Mouse (Mus musculus) right cerebral cortex, adult 2 months (tissue): Measurements from ENCODE around the gene Itgb7.

Source experiments
- DNase-seq, 2 experiments: peaks; one replicate each; pipeline ENCODE4 v3.0.0; 2021 to 2022; ENCODE audit warnings: low spot score in 2 of 2

Gene Itgb7

DNA sequence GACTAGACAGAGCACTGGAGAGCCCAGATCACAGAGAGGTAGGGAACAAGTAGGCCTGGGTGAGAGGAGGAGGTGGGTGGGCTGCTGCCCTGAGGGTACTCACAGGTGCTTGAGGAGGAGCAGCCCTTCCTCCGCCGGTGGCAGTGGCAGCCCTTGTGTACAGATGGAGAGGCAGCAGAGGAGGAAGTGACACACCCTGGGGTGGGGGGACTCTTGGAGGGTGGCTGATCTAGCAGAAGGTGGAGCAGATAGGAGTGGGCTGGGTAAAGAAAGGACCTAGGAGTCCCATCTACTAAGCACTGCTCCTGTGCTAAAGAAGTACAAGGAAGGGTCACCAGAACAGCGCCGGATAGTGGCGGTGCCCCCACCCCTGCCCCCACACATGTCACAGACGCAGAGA lies at the start of gene Itgb7:
Gene Itgb7 (minus strand): TSS at position 197 of the 400 bp plus-strand sequence.
- no peak for DNase-seq

DNA sequence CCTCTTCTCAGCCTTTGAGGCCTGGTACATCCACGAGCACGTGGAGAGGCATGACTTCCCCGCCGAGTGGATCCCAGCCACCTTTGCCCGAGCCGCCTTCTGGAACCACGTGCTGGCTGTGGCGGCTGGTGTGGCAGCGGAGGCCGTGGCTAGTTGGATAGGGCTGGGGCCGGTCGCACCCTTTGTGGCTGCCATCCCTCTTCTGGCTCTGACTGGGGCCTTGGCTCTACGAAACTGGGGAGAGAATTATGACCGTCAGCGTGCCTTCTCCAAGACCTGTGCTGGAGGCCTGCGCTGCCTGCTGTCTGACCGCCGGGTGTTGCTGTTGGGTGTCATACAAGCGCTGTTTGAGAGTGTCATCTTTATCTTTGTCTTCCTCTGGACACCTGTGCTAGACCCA lies 48.9 kb upstream of the Itgb7 start:
- DNase-seq: no peak

DNA sequence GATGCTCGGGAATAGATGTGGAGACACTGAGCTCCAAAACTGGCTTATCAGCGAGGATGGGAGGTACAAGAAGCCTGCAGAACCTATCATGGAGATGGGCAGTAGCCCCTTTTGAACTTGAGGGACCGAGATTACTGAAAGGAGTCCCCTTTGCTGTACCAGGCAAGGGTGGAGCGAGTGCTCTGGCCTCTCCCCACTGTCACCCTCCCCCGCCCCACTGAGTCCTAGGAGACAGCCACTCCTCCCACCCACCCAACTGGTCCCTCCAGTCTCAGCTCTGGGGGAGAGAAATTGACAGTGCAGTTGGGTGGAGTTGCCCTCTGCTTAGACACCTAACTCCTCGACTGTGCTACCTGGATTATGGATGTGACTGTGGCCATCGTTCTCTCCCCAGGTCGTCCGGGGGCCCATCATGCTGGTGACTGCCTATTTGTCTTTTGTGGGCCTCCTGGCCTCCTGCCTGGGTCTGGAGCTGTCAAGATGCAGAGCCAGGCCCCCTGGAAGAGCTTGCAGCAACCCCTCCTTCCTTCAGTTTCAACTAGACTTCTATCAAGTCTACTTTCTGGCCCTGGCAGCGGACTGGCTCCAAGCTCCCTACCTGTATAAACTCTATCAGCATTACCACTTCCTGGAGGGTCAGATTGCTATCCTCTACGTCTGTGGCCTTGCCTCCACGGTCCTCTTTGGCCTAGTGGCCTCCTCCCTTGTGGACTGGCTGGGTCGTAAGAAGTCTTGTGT lies 48.2 kb upstream of the Itgb7 start:
- DNase-seq: no peak

DNA sequence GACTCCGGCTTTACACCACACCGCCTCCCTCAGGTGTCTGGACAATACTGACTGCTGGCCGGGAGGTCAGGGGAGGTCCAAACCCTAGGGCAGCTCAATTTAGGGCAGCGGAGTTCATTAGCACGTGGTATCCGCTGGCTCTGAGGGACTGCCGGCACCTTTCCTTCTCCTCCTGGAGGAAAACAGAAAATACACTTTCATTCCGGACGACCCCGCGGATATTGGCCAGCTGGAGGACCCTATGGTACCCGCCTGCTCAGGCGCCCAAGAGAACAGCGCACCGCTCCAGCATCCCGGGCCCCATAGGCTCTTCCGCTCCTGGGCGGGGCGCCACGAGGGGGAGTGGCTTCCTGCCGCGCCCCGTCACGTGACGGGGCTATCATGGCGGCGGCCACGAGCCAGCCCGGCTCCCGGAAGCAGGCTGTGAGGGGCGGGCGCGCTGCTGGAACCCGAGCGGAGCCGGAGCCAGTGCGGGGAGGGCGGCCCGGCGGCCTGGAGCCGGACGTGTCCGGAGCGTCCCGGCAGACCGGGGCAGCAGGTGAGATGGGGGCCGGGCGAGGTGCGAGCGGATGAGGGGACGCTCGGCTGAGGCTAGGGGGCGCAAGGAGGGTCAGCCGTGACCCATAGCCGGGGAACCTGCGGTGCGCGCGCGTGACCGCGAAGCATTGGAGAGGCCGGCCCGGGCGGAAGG lies 47.5 kb upstream of the Itgb7 start, which contains the start of gene Mfsd5:
Gene Mfsd5 (plus strand): TSS at position 363 of the 691 bp plus-strand sequence.
- DNase-seq: peak; percentile 76 to 84

DNA sequence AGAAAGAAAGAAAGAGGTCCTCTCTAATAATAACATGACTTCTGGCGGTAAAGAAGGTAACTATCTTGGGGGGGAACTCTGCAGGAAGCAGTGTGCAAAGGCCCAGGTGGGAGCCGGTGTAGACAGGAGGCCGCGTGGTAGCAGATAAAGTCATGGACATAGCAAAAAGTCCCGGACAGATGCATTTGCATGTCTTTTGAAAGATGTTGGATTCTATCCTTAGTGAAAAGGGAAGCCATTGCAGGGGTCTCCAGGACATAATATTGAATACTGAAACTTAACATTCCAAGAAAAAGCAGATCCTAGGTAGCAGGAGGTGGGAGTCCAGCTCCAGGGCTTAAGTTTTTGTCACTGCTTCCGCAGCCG lies 47.0 kb upstream of the Itgb7 start:
- DNase-seq: no peak

DNA sequence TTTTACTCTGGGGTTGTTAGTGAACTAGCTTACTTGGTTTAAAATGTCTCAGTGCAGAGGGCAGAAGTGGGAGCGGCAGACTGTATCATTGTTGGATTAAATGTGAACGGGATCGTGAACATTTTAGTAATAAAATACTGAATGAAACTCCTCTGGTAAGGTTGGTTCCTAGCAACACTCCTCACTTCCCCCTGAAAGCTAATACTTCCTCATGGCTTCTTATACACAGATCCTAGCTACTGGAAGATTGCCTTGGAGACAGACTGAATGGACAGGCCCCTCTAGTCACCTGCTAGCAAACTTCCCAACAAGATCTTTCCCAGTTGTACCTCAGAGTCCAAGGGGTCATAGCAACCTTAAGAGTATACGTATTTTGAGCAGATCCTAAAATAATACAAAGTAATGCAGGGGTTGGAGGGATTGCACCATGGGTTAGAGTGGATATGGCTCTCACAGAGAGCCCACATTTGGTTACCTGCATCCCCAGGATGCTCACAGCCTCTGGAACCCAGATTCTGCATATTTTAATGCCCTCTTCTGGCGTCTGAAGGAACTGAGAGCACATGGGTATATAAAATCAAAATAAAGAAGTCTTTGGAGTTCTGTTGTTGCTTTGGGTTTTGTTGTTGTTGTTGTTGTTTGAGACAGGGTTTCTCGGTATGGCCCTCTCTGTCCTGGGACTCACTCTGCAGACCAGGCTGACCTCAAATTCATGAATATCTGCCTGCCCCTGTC lies 42.4 kb upstream of the Itgb7 start:
- DNase-seq: no peak

DNA sequence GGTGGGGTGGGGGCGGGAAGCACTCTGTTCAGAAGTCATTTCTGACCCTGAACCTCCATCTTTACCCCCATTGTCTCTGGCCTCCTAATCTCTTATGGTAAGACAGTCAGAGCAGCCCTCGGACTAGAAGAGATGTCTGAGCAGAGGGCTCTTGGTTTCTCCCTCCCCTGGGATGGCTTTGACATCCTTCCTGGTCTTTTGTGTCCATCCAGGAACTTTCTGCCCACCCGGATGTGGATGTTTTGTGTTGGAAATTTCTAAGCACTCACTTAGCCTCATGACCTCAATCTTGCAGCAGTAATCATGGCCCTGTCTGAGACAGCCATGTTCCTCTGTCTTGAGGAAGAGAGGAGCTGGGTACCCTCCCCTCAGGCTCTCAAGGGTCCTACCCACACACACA lies 39.7 kb upstream of the Itgb7 start:
- no peak for DNase-seq

DNA sequence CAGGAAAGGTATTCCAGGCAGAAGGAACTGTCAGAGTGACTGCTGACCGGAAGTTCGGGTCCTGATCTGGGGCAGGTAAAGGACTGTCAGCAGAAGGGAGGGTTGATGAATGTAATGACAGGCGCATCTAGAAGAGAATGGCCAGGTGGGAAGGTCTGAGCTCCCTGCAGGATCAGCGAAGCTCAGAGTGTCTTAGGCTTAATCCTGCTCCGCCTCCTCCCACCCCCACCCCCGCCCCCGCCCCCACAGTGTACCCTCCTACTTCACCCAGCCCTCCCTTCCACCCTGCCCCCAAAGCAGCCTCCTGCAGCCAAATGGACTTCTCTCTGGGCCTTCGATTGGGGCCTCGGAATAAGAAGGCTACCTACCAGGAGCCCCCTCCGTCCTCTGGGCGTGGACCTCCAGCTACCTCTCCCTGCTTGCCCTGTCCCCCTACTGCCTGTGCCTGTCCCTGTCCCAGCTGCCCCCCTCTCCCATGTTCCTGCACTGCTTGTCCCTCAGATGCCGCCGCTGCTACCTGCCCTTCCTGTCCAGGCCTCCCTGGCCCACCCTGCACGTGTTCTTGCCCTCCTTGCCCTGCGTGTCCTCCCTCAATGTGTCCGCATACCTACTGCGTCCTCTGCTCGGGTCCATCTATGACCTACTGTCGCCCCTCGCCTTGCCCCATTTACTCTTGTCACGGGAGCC lies 38.7 kb upstream of the Itgb7 start, which contains the start of gene Gm9918:
Gene Gm9918 (plus strand): TSS at position 290 of the 687 bp plus-strand sequence.
- DNase-seq: no peak

DNA sequence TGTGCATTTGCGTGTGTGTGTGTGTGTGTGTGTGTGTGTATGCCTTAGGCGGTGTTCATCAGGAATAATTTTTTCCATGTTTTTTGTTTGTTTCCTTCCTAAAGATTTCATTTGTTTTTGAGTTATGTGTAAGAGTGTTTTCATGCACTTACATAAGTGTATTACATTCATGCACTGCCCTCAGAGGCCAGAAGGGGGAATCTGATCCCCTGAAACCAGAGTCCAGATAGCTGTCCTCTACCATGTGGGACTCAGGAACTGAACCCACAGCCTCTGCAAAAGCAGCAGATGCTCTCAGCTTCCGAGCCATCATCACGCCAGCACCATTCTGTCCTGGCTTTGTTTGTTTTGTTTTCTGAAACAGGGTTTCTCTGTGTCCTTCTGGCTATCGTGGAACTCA lies 33.8 kb upstream of the Itgb7 start:
- no peak for DNase-seq

DNA sequence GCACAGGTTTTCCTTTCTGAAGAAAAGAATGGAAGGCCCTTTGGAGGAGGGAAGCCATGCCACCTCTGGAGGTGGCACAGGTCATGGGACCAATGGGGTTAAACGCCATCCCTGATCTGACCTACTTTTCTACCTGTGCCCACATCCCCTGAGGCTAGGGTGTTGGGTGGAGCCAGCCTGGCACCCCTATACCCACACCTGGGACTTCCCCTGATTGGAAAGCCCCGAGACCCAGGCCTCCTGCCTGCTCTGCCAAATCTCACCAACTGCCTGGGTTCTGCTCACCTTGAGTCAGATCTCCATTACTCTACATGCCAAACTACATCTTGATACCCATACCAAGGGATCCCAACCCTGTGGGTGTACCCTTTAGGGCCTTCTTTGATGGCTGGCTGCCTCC lies 31.3 kb upstream of the Itgb7 start:
- no peak for DNase-seq

DNA sequence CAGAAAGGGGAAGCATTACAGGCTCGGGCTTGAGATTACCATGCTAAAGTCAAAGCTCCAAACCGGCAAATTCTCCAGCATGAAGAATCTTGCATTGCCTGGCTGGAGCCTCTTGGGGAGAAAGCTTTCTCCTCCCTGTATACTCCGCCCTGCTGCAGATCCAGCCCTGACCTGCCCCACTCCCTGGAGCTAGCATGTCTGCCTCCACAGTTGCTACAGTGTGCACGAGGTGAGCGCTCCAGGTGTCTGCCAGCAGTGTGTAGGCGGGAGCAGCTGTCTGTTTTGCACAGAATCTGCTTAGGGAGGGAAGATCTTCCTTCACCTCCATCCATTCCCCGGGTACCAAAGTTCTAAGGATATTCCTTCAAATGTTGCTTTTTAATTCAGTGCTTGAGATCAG lies 30.8 kb upstream of the Itgb7 start:
- DNase-seq: peak; percentile 42 to 65

DNA sequence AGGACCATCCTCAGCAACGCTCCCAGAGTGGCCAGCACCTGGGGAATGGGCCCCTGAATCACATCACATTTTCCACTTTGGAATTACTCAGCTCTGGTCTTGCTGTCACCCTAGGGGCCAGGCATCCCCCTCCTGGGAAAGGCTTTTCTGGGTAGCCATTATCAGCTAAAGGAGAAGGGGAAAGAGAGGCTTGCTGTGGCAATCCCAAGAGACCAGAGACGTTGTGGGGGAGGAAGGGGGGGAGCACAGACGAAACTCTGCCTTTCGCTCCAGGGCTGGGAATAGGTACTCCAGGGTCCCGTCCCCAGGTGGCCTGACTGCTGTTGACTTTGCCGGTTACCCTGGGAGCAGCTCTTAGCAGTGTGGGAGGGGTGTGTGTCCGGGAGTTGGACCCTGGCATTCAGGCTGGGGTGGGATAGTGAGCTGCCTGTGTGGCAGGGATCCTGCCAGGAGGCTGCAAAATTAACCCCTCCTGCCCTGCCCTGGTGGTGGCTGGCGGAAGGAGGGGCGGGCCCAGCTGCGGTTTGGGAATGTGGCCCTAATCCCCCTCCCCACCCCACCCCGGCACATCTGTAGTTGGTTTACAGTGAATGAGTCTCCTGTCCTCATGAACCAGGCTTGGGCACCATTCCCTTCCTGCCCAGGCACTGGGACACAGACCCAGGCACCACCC lies 27.0 kb upstream of the Itgb7 start:
- DNase-seq: no peak

DNA sequence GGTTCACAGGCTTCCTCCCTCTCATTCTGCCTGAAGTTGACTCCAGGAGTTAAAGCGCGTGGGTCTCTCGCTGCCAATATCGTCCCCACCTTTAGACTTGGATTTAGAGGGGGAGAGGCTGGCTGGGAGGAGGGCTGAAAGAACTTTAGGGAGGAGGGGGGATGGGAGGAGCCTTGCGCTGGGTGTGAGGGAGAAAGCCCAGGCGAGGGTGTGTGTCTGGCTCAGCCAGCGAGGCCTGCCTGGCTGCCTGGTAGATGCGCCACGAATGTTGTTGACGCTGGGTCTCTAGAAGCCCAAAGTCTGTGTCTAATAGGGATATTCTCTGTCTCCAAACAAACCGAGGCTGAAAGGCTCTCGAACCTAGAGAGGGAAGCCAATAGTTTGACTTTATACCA lies 26.3 kb upstream of the Itgb7 start:
- peak; percentile 38 to 51 for DNase-seq

DNA sequence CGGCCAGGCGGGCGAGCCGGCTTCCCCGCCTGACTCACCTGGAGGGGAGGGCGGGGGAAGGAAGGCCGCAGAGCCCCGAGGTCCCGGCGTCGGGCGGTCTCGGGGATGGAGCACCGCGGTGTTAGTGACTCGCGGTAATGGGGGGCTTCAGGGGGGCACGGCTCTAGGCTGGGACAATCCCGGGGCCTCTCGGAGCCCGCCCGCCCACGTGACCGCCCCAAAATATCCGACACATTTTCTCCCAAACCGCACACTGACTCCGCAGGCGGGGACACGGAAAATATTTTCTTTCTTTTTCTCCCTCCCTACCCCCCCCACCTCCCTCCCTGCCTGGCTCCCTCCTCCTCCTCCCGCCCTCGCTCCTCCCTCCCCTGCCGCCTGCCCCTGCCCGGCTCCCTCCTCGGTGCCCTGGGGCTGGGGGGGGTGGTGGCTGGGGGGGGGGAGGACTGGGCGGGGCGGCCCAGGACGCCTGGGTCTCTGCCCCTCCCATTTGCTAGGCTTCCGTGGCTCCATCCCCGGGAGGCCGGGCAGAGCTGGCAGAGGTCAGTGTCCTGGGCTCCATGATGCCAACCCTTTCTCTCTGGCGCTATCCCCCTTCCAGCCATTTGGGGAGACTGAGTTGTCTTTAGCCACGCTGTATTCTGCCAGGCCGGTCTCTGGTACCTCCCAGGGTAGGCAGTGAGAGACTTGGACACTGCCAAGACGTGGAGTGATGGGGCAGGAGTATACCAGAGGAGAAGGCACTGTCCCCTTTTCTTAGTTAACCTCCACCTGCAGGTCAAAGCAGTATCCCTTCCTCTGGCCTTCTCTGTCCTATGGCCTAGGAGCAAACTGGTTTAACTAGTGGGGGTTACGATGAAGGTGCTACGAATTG lies 25.7 kb upstream of the Itgb7 start, which contains the start of gene Rarg:
Gene Rarg (minus strand): TSS at position 316 of the 874 bp plus-strand sequence.
- DNase-seq: peak in 1 of 2 experiments; percentile 25

DNA sequence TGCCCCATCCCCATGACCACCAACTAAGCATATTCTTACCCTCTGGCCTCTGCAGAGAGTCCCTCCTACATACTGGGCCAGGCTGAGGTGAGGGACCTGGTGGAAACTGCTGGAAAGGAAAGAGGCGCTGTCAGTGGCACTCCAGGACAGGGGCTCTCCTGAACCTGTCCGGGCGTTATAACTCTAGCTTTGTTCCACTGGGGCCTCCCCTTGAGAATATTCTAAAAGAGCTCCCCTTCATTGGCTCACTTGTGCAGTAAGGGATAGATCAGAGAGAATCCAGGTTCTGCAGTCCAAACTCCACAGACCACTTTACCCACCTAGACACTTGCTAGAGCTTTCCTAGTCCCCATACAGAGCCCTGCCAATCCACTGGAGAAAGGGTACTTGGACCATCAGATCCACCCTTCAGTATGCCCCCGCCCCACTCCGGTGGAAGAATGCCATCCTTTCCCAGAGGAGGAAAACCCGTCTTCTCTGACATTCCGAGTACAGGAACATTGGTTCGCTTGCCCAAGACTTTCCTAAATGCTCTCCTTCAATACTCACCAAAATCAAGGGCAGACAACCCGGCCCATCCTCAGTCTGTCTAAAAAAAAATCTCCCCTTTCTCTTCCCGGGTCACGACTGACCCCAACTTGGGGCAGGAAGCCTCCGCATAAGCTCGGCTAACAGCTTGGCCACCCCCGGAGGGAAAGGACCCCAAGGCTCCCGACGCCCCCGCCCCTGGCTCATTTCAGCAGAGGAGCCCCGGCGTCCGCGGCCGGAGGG lies 24.9 kb upstream of the Itgb7 start:
- DNase-seq: peak; percentile 35 to 40

DNA sequence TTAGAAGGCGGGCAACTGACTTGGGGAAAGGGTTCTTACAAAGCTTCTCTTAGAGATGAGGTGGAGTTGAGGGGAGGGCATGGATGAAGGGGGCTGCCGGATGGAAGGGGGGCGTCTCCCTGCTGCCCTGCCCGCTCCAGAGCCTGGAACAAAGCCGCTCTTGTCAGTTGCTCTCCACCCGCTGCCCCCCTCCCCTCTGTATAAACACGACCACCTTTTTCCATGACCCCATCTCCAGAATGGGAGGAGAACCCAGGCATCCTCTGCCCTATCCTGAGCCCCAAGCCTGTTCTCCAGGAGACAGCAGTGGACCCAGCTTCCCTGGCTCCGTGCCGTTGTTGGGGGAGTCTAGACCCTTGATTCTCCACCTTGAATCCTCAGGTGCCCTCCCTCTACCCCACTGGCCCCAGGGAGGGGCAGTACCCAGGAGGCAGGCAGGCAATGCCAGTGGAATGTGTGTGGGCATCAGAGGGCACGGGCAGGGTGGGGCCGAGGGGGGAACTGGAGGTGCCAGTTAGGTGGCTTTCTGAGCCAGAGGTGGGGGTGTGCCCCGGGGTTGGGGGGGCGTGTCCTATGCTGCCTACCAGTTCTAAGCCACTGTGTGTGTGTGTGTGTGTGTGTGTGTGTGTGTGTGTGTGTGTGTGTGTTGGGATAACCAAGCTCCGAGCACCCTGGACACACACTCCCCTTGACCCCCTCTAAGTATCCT lies 24.0 kb upstream of the Itgb7 start:
- no peak for DNase-seq

DNA sequence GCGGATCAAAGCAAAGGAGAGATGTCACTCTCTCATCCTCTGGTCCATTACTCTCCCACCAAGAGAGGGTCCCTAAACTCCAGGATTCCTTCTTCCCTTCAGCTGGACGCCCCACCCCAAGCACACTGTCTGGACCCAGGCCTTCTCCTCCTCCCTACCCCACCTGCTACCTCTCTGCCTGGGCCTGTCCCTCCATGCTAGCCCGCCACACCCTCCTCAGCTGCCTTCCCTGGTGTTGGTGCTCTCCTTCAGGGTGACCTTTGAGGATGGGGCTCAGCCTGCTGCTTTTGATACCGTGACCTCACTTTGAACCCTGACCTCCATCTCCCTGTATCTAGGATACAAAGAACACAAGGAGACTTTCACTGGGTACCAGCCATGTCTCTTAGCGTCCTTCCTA lies 18.8 kb upstream of the Itgb7 start:
- no peak for DNase-seq

DNA sequence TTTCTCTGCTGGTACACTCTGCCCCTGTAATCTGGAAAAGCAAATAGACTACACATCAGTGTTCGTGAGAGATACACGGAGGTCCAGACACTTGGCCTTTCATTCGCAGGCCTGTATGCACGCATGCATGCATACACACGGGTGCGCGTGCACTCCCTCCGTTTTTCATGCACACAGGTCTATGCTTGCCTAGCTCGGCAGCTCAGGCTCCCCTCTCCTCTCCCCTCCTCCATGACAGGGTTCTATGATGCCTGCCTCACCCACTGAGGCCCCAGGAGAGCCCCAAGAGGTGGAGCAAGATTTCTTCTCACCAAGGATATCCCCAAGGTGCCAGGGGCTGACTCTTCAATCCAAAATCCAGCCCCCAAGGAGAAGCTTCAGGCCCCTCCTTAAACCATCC lies 18.2 kb upstream of the Itgb7 start:
- DNase-seq: no peak

DNA sequence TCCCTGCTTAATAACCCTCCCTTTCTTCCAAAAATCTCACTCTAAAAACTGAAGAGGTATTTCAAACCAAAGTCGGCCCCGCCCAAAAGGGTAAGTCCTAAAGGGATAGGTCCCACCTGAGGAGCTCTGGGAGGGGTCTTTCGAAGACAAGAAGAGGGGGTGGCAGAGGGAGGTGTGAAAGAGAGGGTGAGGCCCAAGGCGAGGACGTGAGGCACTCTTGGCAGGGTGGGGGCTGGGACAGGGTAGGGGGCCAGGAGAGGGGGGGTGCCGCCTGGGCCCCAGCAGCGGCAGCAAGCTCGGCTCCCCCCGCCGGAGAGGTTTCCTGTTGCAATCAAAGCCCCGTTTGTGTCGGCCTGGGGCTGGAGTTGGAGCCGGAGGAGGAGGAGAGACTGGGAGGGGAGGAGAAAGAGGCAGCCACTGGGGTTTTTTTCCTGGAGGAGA lies 17.5 kb upstream of the Itgb7 start:
- DNase-seq: no peak
